Mouse (Mus musculus): ENCODE measurements at regions not wholly inside any gene's neighbourhood (a gene's known extent, or its start where the extent isn't known, plus 50 kb on each side); places are given as distances from the start of the nearest gene placed in this dataset.
A peak's percentile ranks its signal among the peaks of the same experiment; 100 is the strongest.

DNA sequence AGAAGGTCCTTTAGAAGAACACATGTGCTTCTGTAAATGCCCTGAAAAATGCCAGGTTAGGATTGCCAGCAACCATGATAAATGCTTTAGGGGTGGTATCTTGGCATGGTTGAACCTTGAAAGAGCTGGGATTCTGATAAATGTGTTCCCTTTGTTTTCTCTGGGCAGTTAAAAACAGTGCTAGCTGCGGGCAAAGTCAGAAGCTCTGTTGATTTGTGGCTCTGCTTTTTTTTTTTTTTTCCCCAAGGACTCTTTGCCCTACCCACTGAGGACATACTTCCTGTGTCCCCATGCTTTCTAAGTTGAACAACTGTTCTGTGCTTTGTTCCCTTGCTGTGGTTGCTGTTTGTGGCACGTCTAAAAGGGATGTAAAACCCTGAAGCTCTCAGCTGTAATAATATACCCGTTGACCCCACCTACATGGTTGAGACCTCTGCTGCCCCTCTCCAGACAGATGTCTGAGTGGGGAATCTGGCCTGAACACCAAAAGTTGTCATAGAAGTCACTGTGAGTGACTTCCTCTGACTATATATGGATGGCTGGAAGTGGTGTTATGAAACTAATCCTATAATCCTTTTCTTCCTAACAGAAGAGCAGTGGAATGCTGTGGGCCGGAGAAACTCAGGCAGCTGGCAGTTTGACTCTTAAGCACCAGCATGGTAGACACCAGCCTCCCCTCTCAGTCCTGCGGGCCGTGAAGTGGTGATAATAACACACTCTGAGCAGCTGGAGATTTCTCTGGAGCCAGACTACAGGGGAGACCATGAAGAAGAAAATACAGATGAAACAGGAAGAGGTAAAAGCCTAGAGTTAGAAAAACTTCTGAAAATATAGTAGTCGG is 218.7 kb downstream of the Phlda1 start:
- TF ChIP-seq MYOD1 (IDR thresholded peaks at IDR 0.05; ENCODE audit: control insufficient read depth, insufficient read length, low read depth) (peak; percentile 32), CTCF (IDR thresholded peaks at IDR 0.05; ENCODE audit: control insufficient read depth, insufficient read depth, insufficient read length) (no peak), MAX (IDR thresholded peaks at IDR 0.05) (no peak)
- no peaks in the 10 kb centered on the region for H3K79me3 ChIP-seq (ENCODE audit: low read depth)

DNA sequence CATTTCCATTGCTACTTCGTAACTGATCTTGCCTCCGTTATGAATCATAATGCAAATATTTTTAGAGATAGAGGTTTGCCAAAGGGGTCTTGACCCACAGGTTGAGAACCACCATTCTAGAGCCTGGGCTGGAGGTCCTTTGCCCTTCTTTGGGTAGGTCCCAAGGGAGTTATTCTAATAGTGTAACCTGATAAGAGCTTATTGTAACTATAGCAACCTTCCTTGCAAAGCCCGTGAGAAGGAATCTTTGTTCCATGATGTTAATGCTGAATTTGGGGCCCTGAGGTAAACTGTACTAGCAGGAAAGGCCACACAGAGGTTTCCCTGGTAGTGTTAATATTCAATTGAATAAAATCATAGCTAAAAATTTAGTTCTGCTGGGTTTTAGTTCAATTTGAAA is 229.9 kb downstream of the Phlda1 start:
- H3K27me3 ChIP-seq (ENCODE audit: control insufficient read depth, insufficient read depth, insufficient read length), result no peaks in the 10 kb centered on the region
- H3K4me3 ChIP-seq (ENCODE audit: insufficient read depth, poor library complexity, severe bottlenecking), result no peak overlapping the region
- no peaks in the 10 kb centered on the region for H3K79me2 ChIP-seq (ENCODE audit: control insufficient read depth, insufficient read depth)
- no peaks in the 10 kb centered on the region for H3K79me3 ChIP-seq (ENCODE audit: low read depth)
- no peak for TF ChIP-seq MYOG (IDR thresholded peaks at IDR 0.05; ENCODE audit: control insufficient read depth, extremely low read depth, insufficient read length)
- TF ChIP-seq CTCF (IDR thresholded peaks at IDR 0.05; ENCODE audit: control insufficient read depth, insufficient read depth, insufficient read length), result no peak
- no peak for TF ChIP-seq CEBPB (IDR thresholded peaks at IDR 0.05; ENCODE audit: low read depth)
- no peak for TF ChIP-seq FOSL1 (IDR thresholded peaks at IDR 0.05; ENCODE audit: insufficient read depth, low read length, poor library complexity, severe bottlenecking)
- no peak for TF ChIP-seq MAX (IDR thresholded peaks at IDR 0.05)
- no peak for TF ChIP-seq USF1 (IDR thresholded peaks at IDR 0.05; ENCODE audit: low read depth)
- TF ChIP-seq MYOD1 (IDR thresholded peaks at IDR 0.05; ENCODE audit: control insufficient read depth, insufficient read length, low read depth), result no peak
- H3K36me3 ChIP-seq (ENCODE audit: control insufficient read depth, insufficient read depth), result no peaks in the 10 kb centered on the region
- no peak overlapping the region for H3ac ChIP-seq (ENCODE audit: control insufficient read depth, insufficient read length, low read depth)

More for the DNA sequence above, 218.7 kb downstream of the Phlda1 start:
- Histone ChIP-seq H3K79me2 (ENCODE audit: control insufficient read depth, insufficient read depth) (no peaks in the 10 kb centered on the region), H3K36me3 (ENCODE audit: control insufficient read depth, insufficient read depth) (no peaks in the 10 kb centered on the region), H3ac (ENCODE audit: control insufficient read depth, insufficient read length, low read depth) (no peak overlapping the region), H3K4me3 (ENCODE audit: insufficient read depth, poor library complexity, severe bottlenecking) (no peak overlapping the region), H3K27me3 (ENCODE audit: control insufficient read depth, insufficient read depth, insufficient read length) (no peaks in the 10 kb centered on the region)

DNA sequence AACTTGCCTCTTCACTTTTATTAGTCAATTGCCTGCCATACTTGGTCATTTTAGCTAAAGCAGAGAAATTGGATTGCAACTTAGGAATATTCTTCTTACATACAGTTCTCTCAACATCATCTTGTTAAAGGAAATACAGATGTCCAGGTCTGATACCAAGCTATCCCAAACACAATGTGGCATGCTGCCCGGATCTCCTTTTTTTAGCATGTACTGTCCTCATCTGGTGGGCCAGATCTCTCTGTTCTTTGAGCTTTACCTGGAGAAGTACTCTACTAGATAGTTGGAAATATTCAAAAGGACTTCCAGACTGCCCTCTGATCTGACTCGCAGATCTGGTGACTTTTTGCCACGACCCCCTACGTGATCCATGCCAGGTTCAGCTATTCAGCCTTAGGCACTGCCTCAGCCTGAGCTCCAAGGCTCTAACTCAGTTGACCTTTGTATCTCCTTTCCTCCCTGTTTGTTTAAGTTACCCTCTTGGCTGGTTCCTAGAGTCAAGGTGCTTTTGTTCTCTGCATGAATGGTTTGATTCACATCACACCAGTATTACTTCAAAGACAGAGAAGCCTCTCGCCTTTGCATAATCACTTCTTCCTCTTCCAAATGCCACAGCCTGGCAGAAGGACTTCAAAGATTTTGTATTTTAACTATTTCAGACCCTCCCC is 232.9 kb upstream of the Krr1 start:
- TF ChIP-seq CTCF (IDR thresholded peaks at IDR 0.05; ENCODE audit: control insufficient read depth, insufficient read depth, insufficient read length) (no peak), MYOD1 (IDR thresholded peaks at IDR 0.05; ENCODE audit: control insufficient read depth, insufficient read length, low read depth) (no peak), USF1 (IDR thresholded peaks at IDR 0.05; ENCODE audit: low read depth) (no peak), CEBPB (IDR thresholded peaks at IDR 0.05; ENCODE audit: low read depth) (no peak), MYOG (IDR thresholded peaks at IDR 0.05; ENCODE audit: control insufficient read depth, extremely low read depth, insufficient read length) (no peak)
- H3ac ChIP-seq (ENCODE audit: control insufficient read depth, insufficient read length, low read depth), result no peak overlapping the region
- H3K79me2 ChIP-seq (ENCODE audit: control insufficient read depth, insufficient read depth), result no peaks in the 10 kb centered on the region
- H3K36me3 ChIP-seq (ENCODE audit: control insufficient read depth, insufficient read depth), result no peaks in the 10 kb centered on the region
- no peak overlapping the region for H3K4me3 ChIP-seq (ENCODE audit: insufficient read depth, poor library complexity, severe bottlenecking)
- H3K79me3 ChIP-seq (ENCODE audit: low read depth), result no peaks in the 10 kb centered on the region
- H3K27me3 ChIP-seq (ENCODE audit: control insufficient read depth, insufficient read depth, insufficient read length), result no peaks in the 10 kb centered on the region

DNA sequence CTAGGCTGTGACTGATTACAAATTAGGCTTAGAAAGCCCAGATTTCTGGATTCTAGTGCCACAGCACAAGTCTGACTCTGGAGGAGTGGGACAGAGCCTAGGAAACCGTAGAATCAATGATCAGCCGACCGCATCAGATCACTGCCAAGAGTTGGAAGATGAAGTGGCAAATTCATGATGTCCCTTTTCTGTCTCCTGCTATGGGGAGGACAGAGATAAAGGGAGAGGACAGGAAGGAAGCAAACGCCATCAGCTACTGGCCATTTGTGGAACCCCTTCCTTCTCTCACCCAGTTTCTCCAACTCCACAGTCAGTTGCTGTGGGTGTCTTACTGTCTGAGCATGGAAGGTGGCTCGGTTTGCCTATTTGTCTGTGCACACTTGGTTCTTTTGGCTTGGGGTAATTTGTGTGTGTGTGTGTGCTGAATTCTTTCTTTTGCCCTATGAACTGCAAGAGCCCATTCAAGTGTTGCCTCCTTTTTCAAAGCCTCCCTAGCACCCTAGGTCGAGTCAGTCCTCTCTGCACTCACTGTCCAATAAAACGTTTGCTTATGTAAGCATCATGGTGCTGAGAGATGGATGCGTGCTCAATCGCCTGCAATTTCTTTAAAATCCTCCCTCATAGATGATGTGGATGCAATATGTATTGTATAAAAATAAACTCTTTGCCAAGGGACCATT is 231.7 kb upstream of the Krr1 start:
- H3K79me3 ChIP-seq (ENCODE audit: low read depth), result no peaks in the 10 kb centered on the region
- no peaks in the 10 kb centered on the region for H3K36me3 ChIP-seq (ENCODE audit: control insufficient read depth, insufficient read depth)
- H3K4me3 ChIP-seq (ENCODE audit: insufficient read depth, poor library complexity, severe bottlenecking), result no peak overlapping the region
- TF ChIP-seq MYOG (IDR thresholded peaks at IDR 0.05; ENCODE audit: control insufficient read depth, extremely low read depth, insufficient read length) (no peak), CEBPB (IDR thresholded peaks at IDR 0.05; ENCODE audit: low read depth) (no peak), MAX (IDR thresholded peaks at IDR 0.05) (no peak)
- no peaks in the 10 kb centered on the region for H3K27me3 ChIP-seq (ENCODE audit: control insufficient read depth, insufficient read depth, insufficient read length)
- no peak overlapping the region for H3ac ChIP-seq (ENCODE audit: control insufficient read depth, insufficient read length, low read depth)
- H3K79me2 ChIP-seq (ENCODE audit: control insufficient read depth, insufficient read depth), result no peaks in the 10 kb centered on the region

DNA sequence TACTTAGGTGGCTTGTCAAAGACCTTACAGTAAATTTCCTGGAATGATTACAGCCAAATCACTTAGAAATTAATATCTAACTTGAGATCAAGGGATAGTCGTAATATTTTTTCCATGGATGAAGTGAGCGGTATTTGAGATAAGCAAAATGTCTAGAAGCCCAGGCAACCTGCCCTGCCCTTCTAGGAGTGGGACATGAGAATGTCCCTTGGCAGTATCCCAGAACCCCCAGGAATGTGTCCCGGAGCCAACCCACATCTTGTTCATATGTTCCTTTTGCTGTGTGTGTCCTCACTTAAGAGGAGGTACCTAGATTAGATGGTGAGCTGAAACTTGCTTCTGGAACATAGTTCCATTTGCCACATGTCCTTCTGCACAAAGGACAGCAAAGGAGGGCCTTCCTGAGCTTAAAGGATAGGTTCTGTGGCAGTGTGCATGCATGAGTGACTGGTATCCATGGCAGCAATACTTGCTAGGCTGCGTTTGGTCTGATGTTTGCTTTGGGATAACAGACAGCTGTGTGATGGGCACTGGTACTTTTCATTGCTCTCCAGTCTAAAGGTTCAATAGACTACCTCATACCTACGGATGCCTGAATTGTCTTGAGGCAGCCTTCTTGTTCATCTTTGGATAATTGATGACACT is 231.0 kb upstream of the Krr1 start:
- Histone ChIP-seq H3ac (ENCODE audit: control insufficient read depth, insufficient read length, low read depth) (no peak overlapping the region), H3K79me3 (ENCODE audit: low read depth) (no peaks in the 10 kb centered on the region), H3K36me3 (ENCODE audit: control insufficient read depth, insufficient read depth) (no peaks in the 10 kb centered on the region), H3K4me3 (ENCODE audit: insufficient read depth, poor library complexity, severe bottlenecking) (no peak overlapping the region), H3K79me2 (ENCODE audit: control insufficient read depth, insufficient read depth) (no peaks in the 10 kb centered on the region), H3K27me3 (ENCODE audit: control insufficient read depth, insufficient read depth, insufficient read length) (no peaks in the 10 kb centered on the region)
- TF ChIP-seq USF1 (IDR thresholded peaks at IDR 0.05; ENCODE audit: low read depth) (no peak), CTCF (IDR thresholded peaks at IDR 0.05; ENCODE audit: control insufficient read depth, insufficient read depth, insufficient read length) (no peak), MYOD1 (IDR thresholded peaks at IDR 0.05; ENCODE audit: control insufficient read depth, insufficient read length, low read depth) (no peak), CEBPB (IDR thresholded peaks at IDR 0.05; ENCODE audit: low read depth) (no peak), MAX (IDR thresholded peaks at IDR 0.05) (no peak), MYOG (IDR thresholded peaks at IDR 0.05; ENCODE audit: control insufficient read depth, extremely low read depth, insufficient read length) (no peak), FOSL1 (IDR thresholded peaks at IDR 0.05; ENCODE audit: insufficient read depth, low read length, poor library complexity, severe bottlenecking) (no peak)

All from C2C12 (cell line).